Mouse (Mus musculus): ENCODE measurements around the gene Rbm20. TPM values are rescaled to one million over a fixed set of nuclear protein-coding genes. Genes with fewer than 3 reads are reported as not detected.

Gene Rbm20
- total and polyA plus RNA-seq, 3 experiments: 143 to 231 (median 194) TPM

GRCm38 (mm10) chr19:53888331-53888730, 211.2 kb downstream of the Rbm20 start:
- 70% methylated on average over 9 of the region's 9 CpGs for WGBS
- intact Hi-C loops (cut with DNase I): no loop called here
- Histone ChIP-seq H3K4me3 (no peak overlapping the region), H3K36me3 (ENCODE audit: control insufficient read depth, insufficient read depth, low read length) (no peaks in the 10 kb centered on the region), H3K4me1 (ENCODE audit: control insufficient read depth, insufficient read depth, low read length) (peaks cover 5% of the 10 kb centered on the region), H3K27me3 (ENCODE audit: control insufficient read depth, insufficient read depth, low read length) (no peaks in the 10 kb centered on the region), H3K79me2 (replicated peaks; ENCODE audit: control insufficient read depth, insufficient read depth, low read length) (no peaks in the 10 kb centered on the region), H3K27ac (no peak overlapping the region), H3K9ac (ENCODE audit: low read depth, low read length) (no peak overlapping the region)
- no peak for TF ChIP-seq POLR2A (IDR thresholded peaks at IDR 0.05; ENCODE audit: insufficient read depth, low read depth, low read length)
- DNase-seq: no peak

GRCm38 (mm10) chr19:53889555-53889954, 212.4 kb downstream of the Rbm20 start:
- no peak overlapping the region for H3K27ac ChIP-seq
- 57% methylated on average over 5 of the region's 5 CpGs for WGBS
- intact Hi-C loops (cut with DNase I): no loop called here

GRCm38 (mm10) chr19:53890274-53890673, 213.2 kb downstream of the Rbm20 start:
- H3K27ac ChIP-seq: no peak overlapping the region
- no peak for DNase-seq
- no peak overlapping the region for H3K9ac ChIP-seq (ENCODE audit: low read depth, low read length)
- H3K79me2 ChIP-seq (replicated peaks; ENCODE audit: control insufficient read depth, insufficient read depth, low read length): no peaks in the 10 kb centered on the region
- H3K27me3 ChIP-seq (ENCODE audit: control insufficient read depth, insufficient read depth, low read length): no peaks in the 10 kb centered on the region
- H3K36me3 ChIP-seq (ENCODE audit: control insufficient read depth, insufficient read depth, low read length): no peaks in the 10 kb centered on the region
- H3K4me1 ChIP-seq (ENCODE audit: control insufficient read depth, insufficient read depth, low read length): peaks cover 5% of the 10 kb centered on the region
- intact Hi-C loops (cut with DNase I): no loop called here
- TF ChIP-seq POLR2A (IDR thresholded peaks at IDR 0.05; ENCODE audit: insufficient read depth, low read depth, low read length) (no peak), CTCF (IDR thresholded peaks at IDR 0.05) (no peak), EP300 (IDR thresholded peaks at IDR 0.05; ENCODE audit: insufficient read depth, low read depth, low read length) (no peak)
- H3K4me3 ChIP-seq: no peak overlapping the region
- 58% methylated on average over 5 of the region's 5 CpGs for WGBS

More at GRCm38 (mm10) chr19:53889555-53889954, 212.4 kb downstream of the Rbm20 start:
- no peak overlapping the region for H3K9ac ChIP-seq (ENCODE audit: low read depth, low read length)
- peaks cover 5% of the 10 kb centered on the region for H3K4me1 ChIP-seq (ENCODE audit: control insufficient read depth, insufficient read depth, low read length)
- no peak for DNase-seq
- no peak overlapping the region for H3K4me3 ChIP-seq
- H3K27me3 ChIP-seq (ENCODE audit: control insufficient read depth, insufficient read depth, low read length): no peaks in the 10 kb centered on the region
- H3K36me3 ChIP-seq (ENCODE audit: control insufficient read depth, insufficient read depth, low read length): no peaks in the 10 kb centered on the region
- no peak for TF ChIP-seq CTCF (IDR thresholded peaks at IDR 0.05)
- no peak for TF ChIP-seq POLR2A (IDR thresholded peaks at IDR 0.05; ENCODE audit: insufficient read depth, low read depth, low read length)
- TF ChIP-seq EP300 (IDR thresholded peaks at IDR 0.05; ENCODE audit: insufficient read depth, low read depth, low read length): no peak
- no peaks in the 10 kb centered on the region for H3K79me2 ChIP-seq (replicated peaks; ENCODE audit: control insufficient read depth, insufficient read depth, low read length)

- Histone ChIP-seq H3K79me2 (replicated peaks; ENCODE audit: control insufficient read depth, insufficient read depth, low read length) (no peaks in the 10 kb centered on the region), H3K4me3 (no peak overlapping the region), H3K4me1 (ENCODE audit: control insufficient read depth, insufficient read depth, low read length) (peaks cover 5% of the 10 kb centered on the region), H3K27me3 (ENCODE audit: control insufficient read depth, insufficient read depth, low read length) (no peaks in the 10 kb centered on the region), H3K36me3 (ENCODE audit: control insufficient read depth, insufficient read depth, low read length) (no peaks in the 10 kb centered on the region), H3K27ac (0 out of 2 replicates have a peak overlapping the region, but pooled peaks have one; percentile 3), H3K9ac (ENCODE audit: low read depth, low read length) (no peak overlapping the region)
- DNase-seq: peak in 1 of 2 experiments; percentile 66
- intact Hi-C loops (cut with DNase I): no loop called here
- 38% methylated on average over 5 of the region's 5 CpGs for WGBS
- TF ChIP-seq CTCF (IDR thresholded peaks at IDR 0.05): peak; percentile 35
- 0 out of 2 replicates have a peak, but pooled peaks have one; percentile 25 for TF ChIP-seq EP300 (IDR thresholded peaks at IDR 0.05; ENCODE audit: insufficient read depth, low read depth, low read length)
- no peak for TF ChIP-seq POLR2A (IDR thresholded peaks at IDR 0.05; ENCODE audit: insufficient read depth, low read depth, low read length)
These were observed 213.7 kb downstream of the Rbm20 start for GRCm38 (mm10) chr19:53890781-53891251.

GRCm38 (mm10) chr19:53891569-53891968, 214.5 kb downstream of the Rbm20 start:
- Histone ChIP-seq H3K36me3 (ENCODE audit: control insufficient read depth, insufficient read depth, low read length) (no peaks in the 10 kb centered on the region), H3K27me3 (ENCODE audit: control insufficient read depth, insufficient read depth, low read length) (no peaks in the 10 kb centered on the region), H3K27ac (no peak overlapping the region; the same call in 1 of the 2 replicates), H3K79me2 (replicated peaks; ENCODE audit: control insufficient read depth, insufficient read depth, low read length) (no peaks in the 10 kb centered on the region), H3K4me3 (no peak overlapping the region), H3K9ac (ENCODE audit: low read depth, low read length) (no peak overlapping the region), H3K4me1 (ENCODE audit: control insufficient read depth, insufficient read depth, low read length) (peaks cover 5% of the 10 kb centered on the region)
- 81% methylated on average over 2 of the region's 2 CpGs for WGBS
- intact Hi-C loops (cut with DNase I): no loop called here
- TF ChIP-seq EP300 (IDR thresholded peaks at IDR 0.05; ENCODE audit: insufficient read depth, low read depth, low read length) (no peak), POLR2A (IDR thresholded peaks at IDR 0.05; ENCODE audit: insufficient read depth, low read depth, low read length) (no peak), CTCF (IDR thresholded peaks at IDR 0.05) (no peak)
- DNase-seq: no peak

- TF ChIP-seq POLR2A (IDR thresholded peaks at IDR 0.05; ENCODE audit: insufficient read depth, low read depth, low read length) (no peak), CTCF (IDR thresholded peaks at IDR 0.05) (no peak), EP300 (IDR thresholded peaks at IDR 0.05; ENCODE audit: insufficient read depth, low read depth, low read length) (no peak)
- intact Hi-C loops (cut with DNase I): no loop called here
- Histone ChIP-seq H3K79me2 (replicated peaks; ENCODE audit: control insufficient read depth, insufficient read depth, low read length) (no peaks in the 10 kb centered on the region), H3K4me3 (no peak within 1 kb of the TSS), H3K27ac (peak within 1 kb of the TSS; percentile 23), H3K4me1 (ENCODE audit: control insufficient read depth, insufficient read depth, low read length) (peaks cover 5% of the 10 kb centered on the region), H3K9ac (ENCODE audit: low read depth, low read length) (no peak within 1 kb of the TSS), H3K36me3 (ENCODE audit: control insufficient read depth, insufficient read depth, low read length) (no peaks in the 10 kb centered on the region), H3K27me3 (ENCODE audit: control insufficient read depth, insufficient read depth, low read length) (no peaks in the 10 kb centered on the region)
- WGBS: 60% methylated on average over 3 of the region's 3 CpGs
- peak in 1 of 2 experiments; percentile 28 for DNase-seq
These were observed 215.0 kb downstream of the Rbm20 start, which contains the start of gene Pdcd4 for GRCm38 (mm10) chr19:53892061-53892460. Gene Pdcd4 (plus strand): TSS chr19:53892231.

All from heart, adult 2 months (tissue).